Mouse (Mus musculus): Measurements from ENCODE around the gene Hmgb2. TPM values are rescaled to one million over a fixed set of nuclear protein-coding genes. Genes with fewer than 3 reads are reported as not detected.
"Not testable (repeated sequence)": the region's sequence is repeated elsewhere in the genome, so short reads cannot be mapped to it uniquely, and the experiment has no call there.

Hmgb2 gene
- polyA plus RNA-seq, 1 experiment from 2014 or later: 1,050 TPM

GRCm38 (mm10) chr8:57510791-57511315, 854 bp upstream of the Hmgb2 start:
- DNase-seq (ENCODE audit: low spot score): no peak

- DNase-seq (ENCODE audit: low spot score): peak; percentile 55
Measured at GRCm38 (mm10) chr8:57512141-57513056, 692 bp downstream of the Hmgb2 start.

- DNase-seq (ENCODE audit: low spot score): peak; percentile 18
Measured at GRCm38 (mm10) chr8:57513178-57513661, 1.5 kb downstream of the Hmgb2 start.

GRCm38 (mm10) chr8:57516685-57517084, 5.0 kb downstream of the Hmgb2 start:
- DNase-seq (ENCODE audit: low spot score): not testable (repeated sequence)

- no peak for DNase-seq (ENCODE audit: low spot score)
Measured at GRCm38 (mm10) chr8:57517723-57518122, 6.0 kb downstream of the Hmgb2 start.

GRCm38 (mm10) chr8:57520186-57520786, 8.6 kb downstream of the Hmgb2 start:
- no peak for DNase-seq (ENCODE audit: low spot score)

GRCm38 (mm10) chr8:57528036-57528435, 16.3 kb downstream of the Hmgb2 start:
- DNase-seq (ENCODE audit: low spot score): no peak

GRCm38 (mm10) chr8:57530238-57530637, 18.5 kb downstream of the Hmgb2 start:
- no peak for DNase-seq (ENCODE audit: low spot score)

- peak; percentile 82 for DNase-seq (ENCODE audit: low spot score)
Measured at GRCm38 (mm10) chr8:57530666-57531349, 19.1 kb downstream of the Hmgb2 start.

GRCm38 (mm10) chr8:57532223-57532622, 20.5 kb downstream of the Hmgb2 start:
- DNase-seq (ENCODE audit: low spot score): no peak

GRCm38 (mm10) chr8:57533106-57533505, 21.4 kb downstream of the Hmgb2 start:
- DNase-seq (ENCODE audit: low spot score): no peak

- no peak for DNase-seq (ENCODE audit: low spot score)
Measured at GRCm38 (mm10) chr8:57534495-57534894, 22.8 kb downstream of the Hmgb2 start.

- no peak for DNase-seq (ENCODE audit: low spot score)
Measured at GRCm38 (mm10) chr8:57536167-57536566, 24.5 kb downstream of the Hmgb2 start.

- DNase-seq (ENCODE audit: low spot score): no peak
Measured at GRCm38 (mm10) chr8:57538601-57539000, 26.9 kb downstream of the Hmgb2 start.

- DNase-seq (ENCODE audit: low spot score): peak; percentile 73
Measured at GRCm38 (mm10) chr8:57540110-57540838, 28.6 kb downstream of the Hmgb2 start.

GRCm38 (mm10) chr8:57540951-57541350, 29.2 kb downstream of the Hmgb2 start:
- DNase-seq (ENCODE audit: low spot score): no peak

GRCm38 (mm10) chr8:57541405-57541804, 29.7 kb downstream of the Hmgb2 start:
- no peak for DNase-seq (ENCODE audit: low spot score)

- DNase-seq (ENCODE audit: low spot score): no peak
Measured at GRCm38 (mm10) chr8:57546401-57546800, 34.7 kb downstream of the Hmgb2 start.

GRCm38 (mm10) chr8:57546834-57547233, 35.1 kb downstream of the Hmgb2 start:
- DNase-seq (ENCODE audit: low spot score): no peak

- DNase-seq (ENCODE audit: low spot score): no peak
Measured at GRCm38 (mm10) chr8:57547581-57547980, 35.9 kb downstream of the Hmgb2 start.

Data from thymus, postnatal 0 days (tissue).